In the genomic region with DNA sequence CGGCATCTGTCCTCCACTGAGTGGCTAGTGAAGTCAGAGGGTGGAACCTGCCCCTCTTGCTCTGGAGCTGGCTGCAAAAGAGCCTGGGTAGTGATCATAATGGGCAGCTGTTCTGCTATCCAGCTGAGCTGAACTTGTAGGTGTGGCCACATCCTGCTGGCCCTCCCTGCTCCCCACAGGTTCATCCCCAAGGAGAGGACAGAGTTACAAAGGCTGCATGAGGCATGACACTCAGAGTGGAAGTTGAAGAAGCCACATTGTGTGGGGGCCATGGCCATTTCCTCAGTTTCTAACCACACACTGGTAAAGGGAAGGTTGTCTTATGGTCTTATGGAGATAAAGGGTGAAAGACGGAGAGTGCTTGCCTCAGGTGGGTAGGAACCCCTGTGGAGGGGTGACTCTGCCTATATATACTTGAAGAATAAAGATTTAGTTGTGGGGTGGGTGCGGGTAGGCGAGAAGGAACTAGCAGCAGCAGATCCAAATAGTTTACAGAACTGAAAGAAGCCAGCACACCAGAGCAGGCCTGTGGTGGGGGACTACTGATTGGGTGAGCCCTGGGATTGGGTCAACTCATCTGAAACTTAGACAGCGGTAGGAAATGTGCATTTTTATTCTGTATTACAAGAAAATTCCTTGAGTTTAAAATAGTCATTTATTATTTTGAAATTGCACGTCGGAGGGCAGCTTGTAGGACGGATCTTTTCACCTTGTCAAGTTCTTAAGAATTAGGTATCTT, we compare ENCODE assay signal across 11 mouse cellular contexts. TPM values are rescaled to one million over a fixed set of nuclear protein-coding genes. Genes with fewer than 3 reads are reported as not detected.
A peak's percentile ranks its signal among the peaks of the same experiment; 100 is the strongest.
DNase-seq lines count a peak whose midpoint lies in the region; ATAC-seq and TF ChIP-seq lines count a peak whose summit lies in the region.
"Had no signal": no experiment of that assay in that cellular context is flagged by ENCODE, and none has a peak within 500 bp of the region (broad histone marks: within the 10 kb centered on the region; RNA-seq: fewer than 3 reads in every experiment).

No protein-coding gene starts in this region.

- H3K9ac ChIP-seq in liver, embryonic 16.5 days (ENCODE audit: low read depth, low read length): no peak overlapping the region
- H3K9ac ChIP-seq in stomach, postnatal 0 days (ENCODE audit: low read length): no peak overlapping the region
- H3K9ac ChIP-seq in hindbrain, postnatal 0 days (replicated peaks; ENCODE audit: low read length): no peak overlapping the region
- H3K9ac ChIP-seq: neural tube, embryonic 13.5 days had no signal

- no peak overlapping the region for H3K4me2 ChIP-seq in liver, embryonic 16.5 days (ENCODE audit: low read depth, low read length)
- H3K4me2 ChIP-seq in stomach, postnatal 0 days (replicated peaks; ENCODE audit: low read depth): no peak overlapping the region
- H3K4me2 ChIP-seq in hindbrain, postnatal 0 days (ENCODE audit: low read depth, low read length): no peak overlapping the region
- H3K4me2 ChIP-seq: neural tube, embryonic 13.5 days had no signal

- H3K36me3 ChIP-seq in spleen, adult 2 months (ENCODE audit: control insufficient read depth, insufficient read depth, low read length): peaks cover 7% of the 10 kb centered on the region; the same call in 1 of the 2 replicates
- H3K36me3 ChIP-seq in liver, embryonic 16.5 days (ENCODE audit: control insufficient read depth, insufficient read depth): peaks cover 9% of the 10 kb centered on the region
- H3K36me3 ChIP-seq in stomach, postnatal 0 days (ENCODE audit: control insufficient read depth, insufficient read depth, low read length): no peaks in the 10 kb centered on the region
- H3K36me3 ChIP-seq in hindbrain, postnatal 0 days (ENCODE audit: insufficient read depth, low read length): no peaks in the 10 kb centered on the region; the same call in none of the 2 replicates

- intact Hi-C loops in heart, postnatal 25 days (cut with DNase I): no loop called here

- H3K4me1 ChIP-seq in spleen, adult 2 months (ENCODE audit: control insufficient read depth, insufficient read depth, insufficient read length): peaks cover 8% of the 10 kb centered on the region; the same call in 1 of the 2 replicates
- peaks cover 27% of the 10 kb centered on the region for H3K4me1 ChIP-seq in liver, embryonic 16.5 days (ENCODE audit: control insufficient read depth, low read depth, low read length)
- H3K4me1 ChIP-seq in stomach, postnatal 0 days (replicated peaks; ENCODE audit: control insufficient read depth, insufficient read depth): no peaks in the 10 kb centered on the region
- no peaks in the 10 kb centered on the region for H3K4me1 ChIP-seq in hindbrain, postnatal 0 days (ENCODE audit: insufficient read depth, low read length)

- no peaks in the 10 kb centered on the region for H3K9me3 ChIP-seq in liver, embryonic 16.5 days (replicated peaks; ENCODE audit: control insufficient read depth, low read length)
- H3K9me3 ChIP-seq in stomach, postnatal 0 days (ENCODE audit: control insufficient read depth, low read length): no peaks in the 10 kb centered on the region
- no peaks in the 10 kb centered on the region for H3K9me3 ChIP-seq in hindbrain, postnatal 0 days (ENCODE audit: low read length)
- H3K9me3 ChIP-seq: neural tube, embryonic 13.5 days had no signal

- no peak overlapping the region for H3K4me3 ChIP-seq in spleen, adult 2 months (ENCODE audit: extremely low read depth, insufficient read depth, insufficient read length)
- H3K4me3 ChIP-seq in liver, embryonic 16.5 days (ENCODE audit: low read depth, low read length): no peak overlapping the region
- no peak overlapping the region for H3K4me3 ChIP-seq in stomach, postnatal 0 days (ENCODE audit: low read depth, low read length)
- no peak overlapping the region for H3K4me3 ChIP-seq in hindbrain, postnatal 0 days (ENCODE audit: low read length)
- H3K4me3 ChIP-seq: heart, adult 2 months; neural tube, embryonic 13.5 days had no signal

- WGBS in spleen, adult 2 months: 59% methylated on average over 8 of the region's 8 CpGs
- WGBS in liver, embryonic 16.5 days (ENCODE audit: insufficient replicate concordance): 54% methylated on average over 8 of the region's 8 CpGs
- 66% methylated on average over 8 of the region's 8 CpGs for WGBS in stomach, postnatal 0 days
- 85% methylated on average over 8 of the region's 8 CpGs for WGBS in hindbrain, postnatal 0 days

- DNase-seq in heart, adult 11 months: peak; percentile 96
- DNase-seq in heart, postnatal 25 days (ENCODE audit: low spot score): no peak
- no peak for DNase-seq in spleen, adult 2 months (ENCODE audit: low read depth in 1 of 2, low spot score in 2 of 2)
- DNase-seq in spleen, adult 12 weeks (ENCODE audit: low spot score): no peak
- no peak for DNase-seq in stomach, postnatal 0 days (ENCODE audit: low spot score)
- DNase-seq in frontal cortex, postnatal 25 days (ENCODE audit: low spot score in 2 of 2): no peak
- no peak for DNase-seq in hindbrain, postnatal 0 days (ENCODE audit: low spot score)
- DNase-seq: cerebellum, postnatal 36 days; heart, adult 2 months had no signal

- ATAC-seq in liver, embryonic 16.5 days (ENCODE audit: low read depth): no peak
- peak; percentile 34; the same call in 1 of the 2 replicates for ATAC-seq in stomach, postnatal 0 days (ENCODE audit: low FRiP score, low TSS enrichment)
- no peak for ATAC-seq in hindbrain, postnatal 0 days

- peak overlapping the region; percentile 63 for H3K27ac ChIP-seq in spleen, adult 2 months (ENCODE audit: insufficient read depth, low read length)
- peak overlapping the region; percentile 44; the same call in 1 of the 2 replicates for H3K27ac ChIP-seq in liver, embryonic 16.5 days (ENCODE audit: low read length)
- H3K27ac ChIP-seq in stomach, postnatal 0 days (replicated peaks): peak overlapping the region; percentile 46
- no peak overlapping the region for H3K27ac ChIP-seq in hindbrain, postnatal 0 days
- H3K27ac ChIP-seq: neural tube, embryonic 13.5 days had no signal

- H3K27me3 ChIP-seq in spleen, adult 2 months (ENCODE audit: control insufficient read depth, insufficient read depth, low read length): no peaks in the 10 kb centered on the region
- no peaks in the 10 kb centered on the region for H3K27me3 ChIP-seq in liver, embryonic 16.5 days (ENCODE audit: control insufficient read depth, insufficient read depth, low read depth, low read length)
- H3K27me3 ChIP-seq in stomach, postnatal 0 days (ENCODE audit: control insufficient read depth, insufficient read depth, low read length): no peaks in the 10 kb centered on the region
- no peaks in the 10 kb centered on the region for H3K27me3 ChIP-seq in hindbrain, postnatal 0 days (ENCODE audit: insufficient read depth, low read length)
- H3K27me3 ChIP-seq: neural tube, embryonic 13.5 days had no signal

- no peak for TF ChIP-seq POLR2A in spleen, adult 2 months (IDR thresholded peaks at IDR 0.05; ENCODE audit: low read depth, low read length)

- no peak for TF ChIP-seq EP300 in stomach, postnatal 0 days (optimal IDR thresholded peaks at IDR 0.05)

- no peak for TF ChIP-seq CTCF in spleen, adult 2 months (IDR thresholded peaks at IDR 0.05; ENCODE audit: extremely low read depth, insufficient read depth, insufficient read length, insufficient replicate concordance)
- TF ChIP-seq CTCF in stomach, postnatal 0 days (IDR thresholded peaks at IDR 0.05; ENCODE audit: low read depth): no peak
- TF ChIP-seq CTCF in hindbrain, postnatal 0 days (IDR thresholded peaks at IDR 0.05; ENCODE audit: low read depth): no peak

RNA-seq across cellular contexts. Expression of a gene that starts 16.2 kb away (rescaled TPM):
- under 1 TPM in 1 of 2 experiments, not detected in 1; 0.88 TPM for total RNA-seq in heart, postnatal 25 days (2021)
- polyA plus RNA-seq in spleen, adult 2 months (2012; rRNA removed): 0.28 and 0.81 TPM in 2 replicates
- 1.5 TPM in 2 replicates for polyA plus RNA-seq in liver, embryonic 16.5 days (2015; fragmentation: Nextera tagmentation; extraction: Ambion mirVana)
- 1.0 and 1.2 TPM in 2 replicates for polyA plus RNA-seq in stomach, postnatal 0 days (2015; fragmentation: Nextera tagmentation; extraction: Ambion mirVana)
- 2.3 and 4.3 TPM in 2 replicates for total RNA-seq in hindbrain, postnatal 0 days (2014; rRNA removed)
- polyA plus RNA-seq in hindbrain, postnatal 0 days (2015; fragmentation: Nextera tagmentation; extraction: Ambion mirVana): 3.1 and 3.4 TPM in 2 replicates

RNA-seq across cellular contexts. Expression of a gene that starts 18.6 kb away (rescaled TPM):
- total RNA-seq in heart, postnatal 25 days (2021): 10 to 100 TPM; 55.0 to 55.8 TPM
- 83.1 and 93.0 TPM in 2 replicates for polyA plus RNA-seq in spleen, adult 2 months (2012; rRNA removed)
- polyA plus RNA-seq in liver, embryonic 16.5 days (2015; fragmentation: Nextera tagmentation; extraction: Ambion mirVana): 22.1 and 25.9 TPM in 2 replicates
- 31.4 and 33.4 TPM in 2 replicates for polyA plus RNA-seq in stomach, postnatal 0 days (2015; fragmentation: Nextera tagmentation; extraction: Ambion mirVana)
- 35.7 and 41.8 TPM in 2 replicates for total RNA-seq in hindbrain, postnatal 0 days (2014; rRNA removed)
- 19.5 TPM in 2 replicates for polyA plus RNA-seq in hindbrain, postnatal 0 days (2015; fragmentation: Nextera tagmentation; extraction: Ambion mirVana)

RNA-seq across cellular contexts. Expression of a gene that starts 19.7 kb away (rescaled TPM):
- total RNA-seq in heart, postnatal 25 days (2021): under 1 TPM; 0.16 to 0.78 TPM
- 0.38 and 0.40 TPM in 2 replicates for polyA plus RNA-seq in spleen, adult 2 months (2012; rRNA removed)
- 0.07 and 0.29 TPM in 2 replicates for polyA plus RNA-seq in liver, embryonic 16.5 days (2015; fragmentation: Nextera tagmentation; extraction: Ambion mirVana)
- 0.24 and 0.50 TPM in 2 replicates for polyA plus RNA-seq in stomach, postnatal 0 days (2015; fragmentation: Nextera tagmentation; extraction: Ambion mirVana)
- 1.9 and 3.4 TPM in 2 replicates for total RNA-seq in hindbrain, postnatal 0 days (2014; rRNA removed)
- polyA plus RNA-seq in hindbrain, postnatal 0 days (2015; fragmentation: Nextera tagmentation; extraction: Ambion mirVana): 1.7 and 2.2 TPM in 2 replicates

RNA-seq across cellular contexts. Expression of a gene that starts 59.4 kb away (rescaled TPM):
- total RNA-seq in heart, postnatal 25 days (2021): under 1 TPM; 0.17 to 0.18 TPM
- polyA plus RNA-seq in spleen, adult 2 months (2012; rRNA removed): 1.1 and 2.6 TPM in 2 replicates
- polyA plus RNA-seq in liver, embryonic 16.5 days (2015; fragmentation: Nextera tagmentation; extraction: Ambion mirVana): 7.9 and 10.5 TPM in 2 replicates
- polyA plus RNA-seq in stomach, postnatal 0 days (2015; fragmentation: Nextera tagmentation; extraction: Ambion mirVana): 211 and 220 TPM in 2 replicates
- 0.37 TPM in 1 of 2 replicates, not detected in the other for total RNA-seq in hindbrain, postnatal 0 days (2014; rRNA removed)
- 1.7 and 1.9 TPM in 2 replicates for polyA plus RNA-seq in hindbrain, postnatal 0 days (2015; fragmentation: Nextera tagmentation; extraction: Ambion mirVana)
